Mouse (Mus musculus) frontal cortex, postnatal 14 days (tissue): ENCODE results near the gene Gck.

Source experiments
- DNase-seq, 2 experiments: peaks; one replicate each; pipeline ENCODE4 v3.0.0; 2022; ENCODE audit warnings: low spot score in 2 of 2

Gene Gck

GRCm38 (mm10) chr11:5877421-5877820 is 72.5 kb downstream of the Gck start:
- DNase-seq = no peak

- no peak for DNase-seq
These were observed 76.7 kb downstream of the Gck start for GRCm38 (mm10) chr11:5873192-5873591.

- no peak for DNase-seq
These were observed 77.2 kb downstream of the Gck start for GRCm38 (mm10) chr11:5872707-5873106.

GRCm38 (mm10) chr11:5870069-5870468 is 79.8 kb downstream of the Gck start:
- no peak for DNase-seq

GRCm38 (mm10) chr11:5869331-5869730 is 80.5 kb downstream of the Gck start:
- no peak for DNase-seq

GRCm38 (mm10) chr11:5868324-5868723 is 81.6 kb downstream of the Gck start:
- DNase-seq = no peak

- DNase-seq = no peak
These were observed 82.7 kb downstream of the Gck start for GRCm38 (mm10) chr11:5867196-5867595.

- DNase-seq = no peak
These were observed 87.3 kb downstream of the Gck start for GRCm38 (mm10) chr11:5862394-5863105.

GRCm38 (mm10) chr11:5861678-5862393 is 88.0 kb downstream of the Gck start, which contains the start of gene Aebp1:
Gene Aebp1, plus strand, starts transcription at chr11:5861947.
- DNase-seq = no peak

GRCm38 (mm10) chr11:5860639-5861038 is 89.2 kb downstream of the Gck start:
- DNase-seq = no peak

GRCm38 (mm10) chr11:5859883-5860550 is 89.9 kb downstream of the Gck start:
- DNase-seq = no peak

GRCm38 (mm10) chr11:5858723-5859122 is 91.2 kb downstream of the Gck start:
- no peak for DNase-seq

GRCm38 (mm10) chr11:5856479-5857130 is 93.3 kb downstream of the Gck start:
- DNase-seq = no peak

- DNase-seq = peak in 1 of 2 experiments; percentile 38
These were observed 94.0 kb downstream of the Gck start for GRCm38 (mm10) chr11:5855902-5856301.

- no peak for DNase-seq
These were observed 94.4 kb downstream of the Gck start for GRCm38 (mm10) chr11:5855481-5855880.

- DNase-seq = no peak
These were observed 97.6 kb downstream of the Gck start for GRCm38 (mm10) chr11:5852314-5852713.

GRCm38 (mm10) chr11:5851021-5851736 is 98.7 kb downstream of the Gck start:
- no peak for DNase-seq
